Mouse (Mus musculus) urinary bladder, adult 2 months (tissue): ENCODE results near the gene Clcnkb. TPM values are rescaled to one million over a fixed set of nuclear protein-coding genes. Genes with fewer than 3 reads are reported as not detected.

Experiments used
- DNase-seq: peaks from one replicate; pipeline ENCODE4 v3.0.0; 2022; ENCODE audit warnings: low spot score
- polyA plus RNA-seq: library from polyadenylated mRNA; depleted of rRNA; stranded (reverse); fragments of >200 nt; gene quantifications from 2 replicates; pipeline ENCODE4 v1.2.3, GENCODE M21; 2012

Gene Clcnkb
- polyA plus RNA-seq, 1 experiment: 0.30 TPM

DNA sequence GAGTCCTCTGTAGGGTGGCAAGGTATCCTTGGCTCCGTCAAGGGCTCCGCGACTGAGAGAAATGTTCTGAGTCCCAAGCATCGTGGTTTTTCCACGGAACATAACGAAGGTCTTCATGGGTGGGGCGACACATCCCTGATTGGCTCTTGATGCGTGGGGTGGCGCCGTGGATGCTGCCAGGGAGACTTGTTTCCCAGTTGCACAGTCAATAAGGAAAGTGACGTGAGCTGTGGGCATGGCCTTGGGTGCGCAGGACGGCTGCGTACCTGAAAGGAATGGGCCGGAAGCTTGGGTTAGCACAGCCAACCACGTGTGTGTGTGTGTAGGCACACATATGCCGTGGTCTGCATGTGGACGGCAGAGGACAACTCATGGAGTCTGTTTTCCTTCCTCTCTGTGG is 17.4 kb upstream of the Clcnkb start:
- no peak for DNase-seq

- no peak for DNase-seq
Observed at GRCm38 (mm10) chr4:141432666-141433065, 16.9 kb upstream of the Clcnkb start.

GRCm38 (mm10) chr4:141430997-141431396 is 15.2 kb upstream of the Clcnkb start:
- DNase-seq: no peak

DNA sequence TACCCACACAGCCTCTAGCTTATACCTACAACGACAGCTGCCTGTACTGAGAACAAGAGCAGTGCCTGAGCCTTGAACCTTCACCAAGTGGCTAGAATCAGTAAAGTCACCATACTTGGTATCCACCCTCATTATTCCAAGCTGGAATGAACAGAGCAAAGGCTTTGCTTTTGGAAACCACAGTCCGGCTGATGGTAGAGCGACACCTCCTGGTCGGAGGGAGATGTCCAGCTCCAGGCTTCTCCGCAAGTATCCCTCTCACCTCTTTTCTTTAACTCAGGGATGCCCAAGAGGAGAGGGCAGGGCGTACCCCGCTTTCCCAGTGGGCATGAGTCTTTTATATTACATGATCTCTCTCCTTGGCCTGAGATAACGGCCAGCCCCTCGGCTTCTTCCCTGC is 14.0 kb upstream of the Clcnkb start:
- DNase-seq: no peak

DNA sequence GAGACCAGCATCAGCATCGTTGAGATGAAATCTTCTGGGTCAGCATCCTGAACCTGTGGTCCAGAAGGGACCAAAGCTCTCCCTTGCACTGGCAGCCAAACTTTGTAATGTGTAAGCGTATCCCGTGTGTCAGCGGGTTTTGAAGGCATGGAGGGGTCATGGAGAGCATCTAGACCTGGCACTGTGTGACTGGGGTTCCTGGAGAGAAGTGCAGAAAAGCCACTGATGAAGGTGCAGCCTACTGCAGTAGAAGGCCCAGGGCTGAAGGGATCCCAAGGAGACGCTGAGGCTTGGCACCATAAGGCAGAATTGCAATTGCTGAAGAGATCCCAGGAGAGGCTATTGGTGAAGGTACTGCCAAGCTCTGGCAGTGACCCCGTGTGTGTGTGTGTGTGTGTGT is 13.6 kb upstream of the Clcnkb start:
- no peak for DNase-seq

GRCm38 (mm10) chr4:141427921-141428320 is 12.1 kb upstream of the Clcnkb start:
- no peak for DNase-seq

DNA sequence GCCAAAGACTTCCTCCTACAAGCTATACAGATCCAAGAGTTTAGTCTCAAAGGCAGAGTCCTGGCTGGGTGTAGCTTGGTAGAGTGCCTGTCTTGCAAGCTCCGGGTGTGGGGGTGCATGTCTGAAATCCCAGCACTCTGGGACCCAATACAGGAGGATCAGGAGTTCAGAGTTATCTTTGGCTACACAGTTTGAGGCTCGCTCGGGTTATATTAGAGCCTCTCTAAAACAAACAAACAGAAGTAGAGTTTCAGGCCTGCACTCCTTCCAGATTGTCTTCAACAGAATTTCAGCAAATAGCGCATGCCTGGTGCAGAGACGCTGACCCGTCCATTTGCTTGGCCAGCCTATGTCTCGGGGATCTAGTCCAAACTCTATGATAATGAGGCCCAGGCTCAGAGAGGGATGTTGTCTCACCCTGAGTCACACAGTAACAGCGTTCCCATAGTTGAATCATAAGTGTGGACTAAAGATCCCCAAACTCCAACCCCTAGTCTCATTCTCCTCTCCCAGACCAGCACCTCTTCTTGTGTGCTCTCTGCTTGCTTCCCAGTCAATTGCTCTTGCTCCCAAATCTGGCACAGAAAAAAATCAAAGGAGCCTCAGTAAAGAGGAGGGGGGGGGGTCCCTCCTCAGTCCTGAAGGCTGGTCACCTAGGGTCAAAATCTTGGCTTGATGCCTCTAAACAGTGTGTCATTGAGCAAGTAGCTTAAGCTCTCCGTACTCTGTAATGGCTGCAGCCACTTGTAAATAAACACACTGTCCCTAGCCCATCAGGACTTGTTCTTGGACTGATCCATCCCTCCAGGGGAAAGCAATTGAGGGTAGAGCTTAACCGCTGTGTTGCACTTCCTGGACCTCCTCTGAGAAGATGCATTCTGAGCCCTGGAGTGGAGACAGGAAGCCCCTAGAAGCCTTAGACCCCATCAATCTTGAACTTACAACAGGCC is 11.3 kb upstream of the Clcnkb start:
- DNase-seq: no peak

DNA sequence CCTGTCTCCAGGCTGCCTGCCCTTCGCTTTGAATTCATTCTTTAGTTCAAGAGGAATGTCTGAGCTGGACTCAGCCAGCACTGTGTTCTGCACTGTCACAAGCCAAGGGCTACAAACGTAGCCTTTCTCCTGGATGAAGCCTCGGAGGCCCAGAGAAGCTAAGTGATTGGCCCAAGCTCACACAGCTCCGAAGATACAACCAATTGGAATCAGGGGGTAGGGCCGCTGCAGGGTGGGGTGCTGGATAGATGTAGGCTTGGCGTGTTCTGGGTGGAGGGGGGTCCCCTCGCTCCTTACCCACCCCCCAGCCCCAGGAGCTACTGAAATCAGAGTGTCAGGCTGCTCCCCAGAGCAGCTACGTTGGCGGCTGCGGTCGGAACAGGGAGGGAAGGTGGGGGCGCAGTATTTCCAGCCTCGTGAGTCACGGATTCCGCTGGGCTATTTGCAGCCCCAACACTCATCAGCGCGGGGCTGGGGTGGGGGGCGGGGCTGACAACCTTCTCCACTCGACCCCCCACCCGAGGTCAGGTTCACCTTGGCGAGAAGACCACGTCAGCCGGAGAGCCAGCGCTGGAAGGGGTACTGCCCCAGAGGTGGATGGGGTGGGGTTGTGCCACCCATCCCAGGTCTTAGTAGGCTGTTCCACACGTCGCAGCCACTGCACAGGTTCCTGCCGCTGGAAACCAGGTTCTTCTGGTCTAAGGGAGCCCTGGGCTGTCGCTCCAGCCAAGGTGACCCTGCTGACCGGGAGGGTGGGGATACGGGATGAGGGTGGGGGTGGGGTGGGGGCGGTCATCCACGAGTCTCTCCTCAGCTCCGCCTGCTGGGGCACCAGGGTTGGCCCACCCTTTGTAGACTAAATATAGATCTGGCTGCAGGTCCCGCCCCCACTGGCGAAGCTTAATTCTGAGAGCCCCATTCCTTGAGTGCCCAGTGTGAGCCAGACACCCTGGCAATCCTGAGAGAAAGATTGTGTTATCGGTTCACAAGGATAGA is 10.0 kb upstream of the Clcnkb start:
- no peak for DNase-seq

DNA sequence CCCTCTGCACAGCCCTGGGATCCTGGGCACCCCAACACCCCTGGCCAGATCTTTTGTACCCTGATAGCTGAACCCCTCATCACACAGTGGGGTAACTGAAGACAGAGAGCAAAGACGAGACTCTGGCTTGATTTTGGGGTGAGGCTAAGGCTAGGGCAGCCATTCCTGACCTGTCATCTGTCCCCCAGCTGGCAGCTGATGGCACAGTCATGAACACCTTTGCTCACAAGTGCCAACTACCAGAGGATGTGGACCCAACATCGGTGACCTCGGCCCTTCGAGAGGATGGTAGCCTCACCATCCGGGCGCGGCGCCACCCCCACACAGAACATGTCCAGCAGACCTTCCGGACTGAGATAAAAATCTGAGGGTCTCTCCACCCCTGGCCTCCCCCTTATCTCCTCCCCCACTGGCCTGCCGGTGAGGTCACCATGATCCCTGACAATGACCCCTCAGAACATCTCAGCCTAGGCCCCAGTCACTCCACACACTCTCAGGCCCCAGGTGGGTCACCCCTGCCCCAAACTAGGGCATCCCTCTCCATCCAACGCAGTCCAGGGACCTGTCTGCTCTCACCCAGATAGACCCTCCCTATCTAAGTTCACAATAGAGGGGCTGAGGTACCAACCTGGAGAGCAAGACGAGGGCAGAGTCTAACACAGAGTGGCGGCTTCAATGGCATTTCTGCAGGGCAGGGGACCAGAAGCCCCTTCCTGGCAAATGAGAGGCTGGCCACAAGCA is 8.0 kb upstream of the Clcnkb start:
- no peak for DNase-seq

DNA sequence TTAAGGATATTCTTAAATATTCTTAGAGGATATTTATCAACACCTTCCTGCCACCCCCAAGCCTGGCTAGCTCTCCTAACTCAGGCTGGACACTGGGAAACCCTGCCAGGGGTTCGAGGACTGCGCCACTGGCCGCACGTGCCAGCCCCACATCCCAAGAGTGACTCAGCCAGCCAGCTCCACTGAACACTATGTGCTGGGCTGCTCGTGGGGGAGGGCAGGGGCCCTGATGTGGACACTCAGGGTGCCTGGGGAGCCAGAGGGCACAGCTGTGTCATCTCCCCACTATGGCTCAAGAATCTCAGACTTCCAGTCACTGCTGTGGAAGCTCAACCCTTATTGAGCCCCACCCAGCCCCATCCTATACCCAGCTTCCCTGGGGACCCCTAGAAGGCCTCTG is 7.5 kb upstream of the Clcnkb start:
- no peak for DNase-seq

- DNase-seq: no peak
Observed at GRCm38 (mm10) chr4:141422841-141423240, 7.0 kb upstream of the Clcnkb start.

DNA sequence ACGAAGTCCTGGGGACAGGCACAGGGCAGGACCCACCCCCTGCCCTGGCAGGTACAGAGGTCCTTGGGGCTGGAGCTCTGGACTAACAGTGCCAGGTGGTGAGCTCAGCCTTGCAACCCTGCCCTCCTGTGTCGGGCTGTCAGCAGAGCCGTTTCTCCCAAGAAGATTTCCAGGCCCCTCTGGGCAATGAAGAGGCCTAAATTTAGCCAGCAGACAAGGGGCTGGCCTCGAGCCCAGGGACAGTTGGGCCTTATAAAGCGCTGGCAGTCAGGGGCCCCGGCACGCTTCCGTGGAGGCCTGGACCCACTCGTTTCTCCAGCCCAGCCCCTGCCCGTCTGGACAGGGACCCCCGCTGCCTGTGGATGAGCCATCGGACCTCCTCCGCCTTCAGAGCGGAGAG is 5.6 kb upstream of the Clcnkb start:
- DNase-seq: no peak

GRCm38 (mm10) chr4:141420886-141421285 is 5.1 kb upstream of the Clcnkb start:
- DNase-seq: no peak

GRCm38 (mm10) chr4:141420192-141420829 is 4.5 kb upstream of the Clcnkb start, which contains the start of gene Hspb7:
TSS of gene Hspb7 (plus strand) at chr4:141420779.
- DNase-seq: no peak

DNA sequence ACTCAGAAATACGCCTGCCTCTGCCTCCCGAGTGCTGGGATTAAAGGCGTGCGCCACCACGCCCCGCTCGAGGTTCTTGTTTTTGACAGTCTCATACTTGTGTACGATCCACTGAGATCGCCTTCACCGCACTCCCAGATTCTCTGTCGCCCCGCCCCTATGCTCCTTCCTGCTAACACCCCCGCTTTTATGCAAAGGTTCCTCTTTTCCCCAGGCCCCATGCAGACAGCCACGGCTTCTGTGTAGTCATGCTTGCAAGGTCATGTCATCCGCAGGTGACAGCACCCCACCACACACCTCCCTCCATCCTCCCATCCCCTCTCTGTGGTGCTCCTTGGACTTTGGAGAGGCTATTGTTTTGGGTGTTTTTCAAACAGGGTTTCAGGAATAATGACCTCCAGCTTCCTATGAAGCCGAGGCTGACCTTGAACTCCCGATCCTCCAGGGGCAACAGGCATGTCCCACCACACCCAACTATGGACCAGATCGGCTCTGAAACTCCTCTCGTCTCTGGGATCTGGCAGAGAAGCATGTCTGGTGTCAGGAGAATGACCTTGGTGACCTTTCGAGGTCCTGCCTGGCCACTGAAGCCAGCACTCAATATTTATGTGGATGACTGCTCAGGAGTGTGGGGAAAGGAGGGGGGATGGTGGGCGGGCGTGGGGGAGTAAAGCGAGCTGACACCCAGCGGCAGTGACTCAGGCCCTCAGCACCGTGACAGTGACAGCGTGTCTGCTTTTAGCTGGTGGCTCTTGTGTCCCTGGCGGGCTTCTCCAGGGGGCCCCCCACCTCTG is 3.8 kb upstream of the Clcnkb start:
- no peak for DNase-seq

- no peak for DNase-seq
Observed at GRCm38 (mm10) chr4:141411430-141411992, 4.3 kb downstream of the Clcnkb start.

GRCm38 (mm10) chr4:141408577-141408976 is 7.2 kb downstream of the Clcnkb start:
- DNase-seq: no peak

DNA sequence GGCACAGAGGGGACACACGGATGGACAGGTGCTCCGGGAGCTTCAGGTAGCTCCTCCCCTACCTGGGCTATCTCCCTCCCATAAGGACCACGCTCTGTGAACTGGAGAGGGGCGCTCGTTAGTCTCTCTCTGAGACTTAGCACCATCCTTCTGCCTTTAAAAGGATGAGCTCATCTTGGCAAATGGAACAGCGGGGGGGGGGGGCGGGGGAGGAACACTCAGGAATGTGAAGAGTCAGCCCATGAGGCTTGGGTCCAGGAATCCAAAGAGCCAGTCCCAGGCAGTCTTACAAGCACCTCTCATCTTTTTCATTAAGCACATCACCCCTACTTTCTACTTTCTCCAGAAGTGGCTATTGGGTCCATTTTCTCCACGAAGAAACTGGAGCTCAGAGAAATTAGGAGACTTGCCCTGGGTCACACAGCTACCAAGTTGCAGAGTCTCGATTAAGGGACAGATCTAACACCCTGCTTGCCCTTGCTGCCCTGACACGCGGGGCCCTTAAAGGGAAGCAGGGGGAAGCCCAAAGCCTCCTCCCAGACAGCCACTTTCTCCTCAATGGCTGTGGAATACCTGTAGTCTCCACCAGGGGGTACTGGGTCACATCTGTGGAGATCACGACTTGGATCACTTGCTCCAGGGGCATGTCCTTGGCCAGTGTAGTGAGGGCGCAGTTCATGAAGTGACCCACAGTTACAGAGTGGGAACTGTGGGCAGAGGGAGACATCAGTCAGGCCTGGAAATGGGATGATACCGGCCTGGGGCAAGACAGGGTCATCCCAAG is 9.1 kb downstream of the Clcnkb start:
- DNase-seq: no peak

DNA sequence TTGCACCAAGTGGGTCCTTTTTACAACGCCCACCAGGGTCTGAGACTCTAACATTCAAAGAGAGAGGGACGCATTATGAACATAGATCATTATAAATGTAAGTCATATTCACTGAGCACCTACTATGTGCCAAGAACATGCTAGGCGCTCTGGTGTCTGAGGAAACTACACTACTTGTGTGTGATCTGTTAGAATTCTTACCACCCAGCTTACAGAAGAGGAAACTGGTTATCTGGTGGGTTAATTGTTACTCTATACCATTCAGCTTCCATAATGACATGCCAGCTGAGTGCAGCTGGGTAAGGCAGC is 10.5 kb downstream of the Clcnkb start:
- DNase-seq: no peak
